Mouse (Mus musculus) ES-Bruce4 (cell line): Measurements from ENCODE around the gene Trappc2l.

Experiments
- CTCF ChIP-seq: IDR thresholded peaks from one replicate; pipeline ENCODE4 v1.8.1; 2011; ENCODE audit warnings: low read depth, low read length
- EP300 ChIP-seq: IDR thresholded peaks from 2 replicates; pipeline ENCODE4 v1.6.1; 2011; ENCODE audit warnings: low read depth, low read length; ENCODE audit not compliant: insufficient read depth
- POLR2A ChIP-seq: IDR thresholded peaks from one replicate; pipeline ENCODE4 v1.8.1; 2011; ENCODE audit warnings: low read length; ENCODE audit not compliant: insufficient read depth

- TF ChIP-seq EP300 = no peak
- TF ChIP-seq CTCF = no peak
- TF ChIP-seq POLR2A = no peak
These were observed 26.0 kb upstream of the Trappc2l start for GRCm38 (mm10) chr8:122585411-122585891.
